Mouse (Mus musculus) liver, embryonic 16.5 days (tissue): ENCODE results near the gene Trpv2. TPM values are rescaled to one million over a fixed set of nuclear protein-coding genes. Genes with fewer than 3 reads are reported as not detected.
A peak's percentile ranks its signal among the peaks of the same experiment; 100 is the strongest.

Experiments
- ATAC-seq: fragments of 200-750 bp; cut with Nextera tagmentation; 2 replicates; pipeline ENCODE4 v1.8.0; 2017; ENCODE audit warnings: low read depth, mild to moderate bottlenecking, moderate number of reproducible peaks, moderate library complexity
- H3K27ac ChIP-seq: fragments of 300-500 bp; sonication (generic); 2 replicates; pipeline ENCODE4 v1.5.1; 2014; ENCODE audit warnings: mild to moderate bottlenecking, low read length
- H3K27me3 ChIP-seq: fragments of 300-500 bp; sonication (generic); 2 replicates; pipeline ENCODE4 v1.6.1; 2014; ENCODE audit warnings: low read depth, low read length, mixed read lengths; ENCODE audit not compliant: control insufficient read depth, insufficient read depth
- H3K36me3 ChIP-seq: fragments of 300-500 bp; sonication (generic); 2 replicates; pipeline ENCODE4 v1.6.1; 2014; ENCODE audit warnings: mild to moderate bottlenecking; ENCODE audit not compliant: control insufficient read depth, insufficient read depth
- H3K4me1 ChIP-seq: fragments of 300-500 bp; sonication (generic); 2 replicates; pipeline ENCODE4 v1.6.1; 2014; ENCODE audit warnings: low read depth, low read length, mixed read lengths; ENCODE audit not compliant: control insufficient read depth
- H3K4me2 ChIP-seq: fragments of 300-500 bp; sonication (generic); 2 replicates; pipeline ENCODE4 v1.6.1; 2014; ENCODE audit warnings: low read depth, low read length, mixed read lengths
- H3K4me3 ChIP-seq: fragments of 300-500 bp; sonication (generic); 2 replicates; pipeline ENCODE4 v1.5.1; 2014; ENCODE audit warnings: low read depth, mild to moderate bottlenecking, low read length
- H3K9ac ChIP-seq: fragments of 300-500 bp; sonication (generic); 2 replicates; pipeline ENCODE4 v1.6.1; 2014; ENCODE audit warnings: low read depth, low read length
- H3K9me3 ChIP-seq: fragments of 300-500 bp; sonication (generic); replicated peaks from 2 replicates; pipeline ENCODE4 v1.6.1; 2016; ENCODE audit warnings: low read length; ENCODE audit not compliant: control insufficient read depth
- WGBS: fragments of 180-500 bp; shearing (Covaris S2); extraction: QIAGEN DNeasy Blood & Tissue Kit; methylation state at CpG from one replicate; pipeline ENCODE4 v1.1.7; 2014; ENCODE audit not compliant: insufficient replicate concordance; 5-methylcytosine and 5-hydroxymethylcytosine counted together
- polyA plus RNA-seq: library from polyadenylated mRNA; unstranded; fragments of >200 nt; fragmentation: Nextera tagmentation; extraction: Ambion mirVana; gene quantifications from 2 replicates; pipeline ENCODE4 v1.2.1, GENCODE M21; 2015

Gene Trpv2
- polyA plus RNA-seq: 5.0 and 5.7 TPM in 2 replicates

GRCm38 (mm10) chr11:62573959-62574702 is at the start of gene Trpv2:
Gene Trpv2 (plus strand): TSS chr11:62574486.
- H3K9me3 ChIP-seq: no peaks in the 10 kb centered on the region
- no peak within 1 kb of the TSS for H3K27ac ChIP-seq
- peak within 1 kb of the TSS; percentile 63 for H3K9ac ChIP-seq
- no peaks in the 10 kb centered on the region for H3K36me3 ChIP-seq
- H3K4me3 ChIP-seq: peak within 1 kb of the TSS; percentile 67
- H3K4me1 ChIP-seq: peaks cover 23% of the 10 kb centered on the region
- H3K4me2 ChIP-seq: peak within 1 kb of the TSS; percentile 96
- no peak for ATAC-seq
- H3K27me3 ChIP-seq: no peaks in the 10 kb centered on the region
- 44% methylated on average over 6 of the region's 6 CpGs for WGBS

- Histone ChIP-seq H3K4me1 (peaks cover 12% of the 10 kb centered on the region), H3K4me3 (no peak overlapping the region), H3K9ac (no peak overlapping the region), H3K36me3 (no peaks in the 10 kb centered on the region), H3K27me3 (0 out of 2 replicates have a peak, but pooled peaks cover 3% of the 10 kb centered on the region), H3K4me2 (no peak overlapping the region), H3K27ac (no peak overlapping the region), H3K9me3 (no peaks in the 10 kb centered on the region)
- no peak for ATAC-seq
- 81% methylated on average over 8 of the region's 8 CpGs for WGBS
Observed at GRCm38 (mm10) chr11:62537089-62537488, 37.2 kb upstream of the Trpv2 start.

GRCm38 (mm10) chr11:62537590-62537989 is 36.7 kb upstream of the Trpv2 start:
- Histone ChIP-seq H3K4me1 (peaks cover 12% of the 10 kb centered on the region), H3K4me3 (peak overlapping the region; percentile 31; the same call in 1 of the 2 replicates), H3K36me3 (no peaks in the 10 kb centered on the region), H3K9ac (no peak overlapping the region), H3K9me3 (no peaks in the 10 kb centered on the region), H3K27me3 (0 out of 2 replicates have a peak, but pooled peaks cover 3% of the 10 kb centered on the region), H3K27ac (no peak overlapping the region), H3K4me2 (peak overlapping the region; percentile 45)
- 27% methylated on average over 7 of the region's 7 CpGs for WGBS
- ATAC-seq: no peak

- Histone ChIP-seq H3K36me3 (no peaks in the 10 kb centered on the region), H3K27me3 (0 out of 2 replicates have a peak, but pooled peaks cover 3% of the 10 kb centered on the region), H3K9me3 (no peaks in the 10 kb centered on the region), H3K27ac (peak overlapping the region; percentile 80), H3K4me3 (peak overlapping the region; percentile 79), H3K4me2 (peak overlapping the region; percentile 97), H3K9ac (peak overlapping the region; percentile 89), H3K4me1 (peaks cover 12% of the 10 kb centered on the region)
- under 1% methylated on average over 67 of the region's 73 CpGs for WGBS
- ATAC-seq: peak; percentile 80
Observed at GRCm38 (mm10) chr11:62538321-62539088, 35.8 kb upstream of the Trpv2 start.

- Histone ChIP-seq H3K9ac (peak within 1 kb of the TSS; percentile 89), H3K4me1 (peaks cover 12% of the 10 kb centered on the region), H3K9me3 (no peaks in the 10 kb centered on the region), H3K36me3 (no peaks in the 10 kb centered on the region), H3K4me2 (peak within 1 kb of the TSS; percentile 97), H3K4me3 (peak within 1 kb of the TSS; percentile 79), H3K27ac (peak within 1 kb of the TSS; percentile 80), H3K27me3 (0 out of 2 replicates have a peak, but pooled peaks cover 3% of the 10 kb centered on the region)
- 5% methylated on average over 57 of the region's 57 CpGs for WGBS
- peak; percentile 79 for ATAC-seq
Observed at GRCm38 (mm10) chr11:62539089-62539890, 35.0 kb upstream of the Trpv2 start, which contains the start of gene Cenpv. Gene Cenpv (minus strand): TSS chr11:62539261.

- Histone ChIP-seq H3K27ac (no peak overlapping the region), H3K9ac (no peak overlapping the region), H3K4me3 (no peak overlapping the region), H3K27me3 (0 out of 2 replicates have a peak, but pooled peaks cover 3% of the 10 kb centered on the region), H3K4me2 (no peak overlapping the region), H3K9me3 (no peaks in the 10 kb centered on the region), H3K36me3 (no peaks in the 10 kb centered on the region), H3K4me1 (peaks cover 12% of the 10 kb centered on the region)
- no peak for ATAC-seq
- WGBS: 64% methylated on average over 7 of the region's 7 CpGs
Observed at GRCm38 (mm10) chr11:62540167-62540566, 34.1 kb upstream of the Trpv2 start.

GRCm38 (mm10) chr11:62540969-62541368 is 33.3 kb upstream of the Trpv2 start:
- Histone ChIP-seq H3K4me1 (peaks cover 12% of the 10 kb centered on the region), H3K4me3 (no peak overlapping the region), H3K4me2 (no peak overlapping the region), H3K9ac (no peak overlapping the region), H3K27me3 (0 out of 2 replicates have a peak, but pooled peaks cover 3% of the 10 kb centered on the region), H3K27ac (no peak overlapping the region), H3K9me3 (no peaks in the 10 kb centered on the region), H3K36me3 (no peaks in the 10 kb centered on the region)
- ATAC-seq: no peak
- WGBS: 55% methylated on average over 2 of the region's 2 CpGs

GRCm38 (mm10) chr11:62541581-62541980 is 32.7 kb upstream of the Trpv2 start:
- WGBS: 68% methylated on average over 8 of the region's 8 CpGs

More at GRCm38 (mm10) chr11:62541581-62541980, 32.7 kb upstream of the Trpv2 start:
- Histone ChIP-seq H3K4me1 (peaks cover 12% of the 10 kb centered on the region), H3K36me3 (no peaks in the 10 kb centered on the region), H3K4me2 (no peak overlapping the region), H3K9me3 (no peaks in the 10 kb centered on the region), H3K4me3 (no peak overlapping the region), H3K27me3 (0 out of 2 replicates have a peak, but pooled peaks cover 3% of the 10 kb centered on the region), H3K9ac (no peak overlapping the region), H3K27ac (no peak overlapping the region)
- no peak for ATAC-seq
